Mouse (Mus musculus) limb, embryonic 11.5 days (tissue): Measurements from ENCODE around the gene Casz1. TPM values are rescaled to one million over a fixed set of nuclear protein-coding genes. Genes with fewer than 3 reads are reported as not detected.

ENCODE experiments used
- ATAC-seq: fragments of 200-750 bp; cut with Nextera tagmentation; 2 replicates; pipeline ENCODE4 v1.8.0; 2017; ENCODE audit warnings: low read depth; ENCODE audit not compliant: insufficient number of reproducible peaks, low FRiP score, low TSS enrichment
- DNase-seq: peaks from one replicate; pipeline ENCODE4 v3.0.0-alpha.2; 2015; ENCODE audit warnings: low spot score
- H3K27ac ChIP-seq: fragments of 300-500 bp; sonication (generic); replicated peaks from 2 replicates; pipeline ENCODE4 v1.5.1; 2014; ENCODE audit warnings: low read depth, mild to moderate bottlenecking, low read length
- H3K27me3 ChIP-seq: fragments of 300-500 bp; sonication (generic); 2 replicates; pipeline ENCODE4 v1.6.1; 2014; ENCODE audit warnings: mild to moderate bottlenecking, low read length, mixed read lengths; ENCODE audit not compliant: control insufficient read depth, insufficient read depth
- H3K36me3 ChIP-seq: fragments of 300-500 bp; sonication (generic); 2 replicates; pipeline ENCODE4 v1.6.1; 2014; ENCODE audit warnings: mild to moderate bottlenecking, low read length, moderate library complexity, mixed read lengths; ENCODE audit not compliant: control insufficient read depth, insufficient read depth
- H3K4me1 ChIP-seq: fragments of 300-500 bp; sonication (generic); 2 replicates; pipeline ENCODE4 v1.6.1; 2014; ENCODE audit warnings: low read length, mixed read lengths; ENCODE audit not compliant: control insufficient read depth, insufficient read depth
- H3K4me2 ChIP-seq: fragments of 300-500 bp; sonication (generic); 2 replicates; pipeline ENCODE4 v1.6.1; 2014; ENCODE audit warnings: low read depth, mild to moderate bottlenecking, moderate library complexity; ENCODE audit not compliant: severe bottlenecking
- H3K4me3 ChIP-seq: fragments of 300-500 bp; sonication (generic); 2 replicates; pipeline ENCODE4 v1.5.1; 2014; ENCODE audit warnings: low read depth, low read length
- H3K9ac ChIP-seq: fragments of 300-500 bp; sonication (generic); 2 replicates; pipeline ENCODE4 v1.6.1; 2014; ENCODE audit warnings: mild to moderate bottlenecking, low read length
- H3K9me3 ChIP-seq: fragments of 300-500 bp; sonication (generic); 2 replicates; pipeline ENCODE4 v1.6.1; 2016; ENCODE audit warnings: low read length; ENCODE audit not compliant: control insufficient read depth
- WGBS: fragments of 180-500 bp; shearing (Covaris S2); extraction: QIAGEN DNeasy Blood & Tissue Kit; methylation state at CpG from one replicate; pipeline ENCODE4 v1.1.7; 2014; 5-methylcytosine and 5-hydroxymethylcytosine counted together
- polyA plus RNA-seq: library from polyadenylated mRNA; unstranded; fragments of >200 nt; fragmentation: Nextera tagmentation; extraction: Ambion mirVana; gene quantifications from 2 replicates; pipeline ENCODE4 v1.2.1, GENCODE M21; 2014

Gene Casz1
- polyA plus RNA-seq, 1 experiment from 2014 or later: 1.6 TPM

GRCm38 (mm10) chr4:148856216-148856615 lies 52.0 kb downstream of the Casz1 start:
- ATAC-seq: no peak
- 83% methylated on average over 4 of the region's 4 CpGs for WGBS
- no peak for DNase-seq
- no peaks in the 10 kb centered on the region for H3K9me3 ChIP-seq
- H3K27me3 ChIP-seq: peaks cover 11% of the 10 kb centered on the region
- H3K27ac ChIP-seq: no peak overlapping the region
- no peaks in the 10 kb centered on the region for H3K36me3 ChIP-seq
- no peak overlapping the region for H3K4me2 ChIP-seq
- H3K4me1 ChIP-seq: peaks cover 19% of the 10 kb centered on the region
- H3K4me3 ChIP-seq: no peak overlapping the region
- H3K9ac ChIP-seq: no peak overlapping the region

- DNase-seq (no peak), ATAC-seq (no peak)
- H3K9ac ChIP-seq: no peak overlapping the region
- H3K4me1 ChIP-seq: peaks cover 12% of the 10 kb centered on the region; the same call in 1 of the 2 replicates
- WGBS: 75% methylated on average over 13 of the region's 13 CpGs
- H3K36me3 ChIP-seq: no peaks in the 10 kb centered on the region
- no peak overlapping the region for H3K4me3 ChIP-seq
- H3K27me3 ChIP-seq: peaks cover 14% of the 10 kb centered on the region
- H3K4me2 ChIP-seq: no peak overlapping the region
- no peaks in the 10 kb centered on the region for H3K9me3 ChIP-seq
- no peak overlapping the region for H3K27ac ChIP-seq
These were observed 53.3 kb downstream of the Casz1 start for GRCm38 (mm10) chr4:148857398-148858084.

GRCm38 (mm10) chr4:148858194-148858593 lies 54.0 kb downstream of the Casz1 start:
- no peaks in the 10 kb centered on the region for H3K9me3 ChIP-seq
- peaks cover 12% of the 10 kb centered on the region; the same call in 1 of the 2 replicates for H3K4me1 ChIP-seq
- 62% methylated on average over 7 of the region's 7 CpGs for WGBS
- H3K27ac ChIP-seq: no peak overlapping the region
- DNase-seq: no peak
- H3K9ac ChIP-seq: no peak overlapping the region
- no peak overlapping the region for H3K4me2 ChIP-seq
- H3K36me3 ChIP-seq: no peaks in the 10 kb centered on the region
- no peak overlapping the region for H3K4me3 ChIP-seq
- ATAC-seq: peak; percentile 53; the same call in 1 of the 2 replicates
- H3K27me3 ChIP-seq: peaks cover 14% of the 10 kb centered on the region

- H3K9ac ChIP-seq: peak overlapping the region; percentile 46
- peaks cover 14% of the 10 kb centered on the region for H3K27me3 ChIP-seq
- H3K27ac ChIP-seq: no peak overlapping the region
- H3K36me3 ChIP-seq: no peaks in the 10 kb centered on the region
- no peaks in the 10 kb centered on the region for H3K9me3 ChIP-seq
- H3K4me3 ChIP-seq: no peak overlapping the region
- WGBS: 50% methylated on average over 7 of the region's 7 CpGs
- H3K4me1 ChIP-seq: peaks cover 11% of the 10 kb centered on the region; the same call in 1 of the 2 replicates
- ATAC-seq (no peak), DNase-seq (no peak)
- H3K4me2 ChIP-seq: peak overlapping the region; percentile 50
These were observed 55.2 kb downstream of the Casz1 start for GRCm38 (mm10) chr4:148859415-148859814.

- ATAC-seq (peak; percentile 44; the same call in 1 of the 2 replicates), DNase-seq (peak; percentile 78)
- Histone ChIP-seq H3K36me3 (no peaks in the 10 kb centered on the region), H3K4me3 (peak overlapping the region; percentile 30), H3K4me1 (peaks cover 10% of the 10 kb centered on the region; the same call in 1 of the 2 replicates), H3K27ac (no peak overlapping the region), H3K27me3 (peaks cover 14% of the 10 kb centered on the region), H3K9me3 (no peaks in the 10 kb centered on the region), H3K9ac (peak overlapping the region; percentile 46), H3K4me2 (peak overlapping the region; percentile 50)
- 1% methylated on average over 27 of the region's 27 CpGs for WGBS
These were observed 55.8 kb downstream of the Casz1 start for GRCm38 (mm10) chr4:148859906-148860491.

- Histone ChIP-seq H3K9me3 (no peaks in the 10 kb centered on the region), H3K9ac (peak overlapping the region; percentile 46), H3K4me1 (peaks cover 10% of the 10 kb centered on the region; the same call in 1 of the 2 replicates), H3K27ac (no peak overlapping the region), H3K27me3 (peaks cover 14% of the 10 kb centered on the region), H3K4me2 (peak overlapping the region; percentile 50), H3K4me3 (0 out of 2 replicates have a peak overlapping the region, but pooled peaks have one; percentile 30), H3K36me3 (no peaks in the 10 kb centered on the region)
- 35% methylated on average over 7 of the region's 7 CpGs for WGBS
- ATAC-seq (no peak), DNase-seq (no peak)
These were observed 56.4 kb downstream of the Casz1 start for GRCm38 (mm10) chr4:148860636-148861035.

- Histone ChIP-seq H3K4me2 (no peak overlapping the region), H3K9me3 (no peaks in the 10 kb centered on the region), H3K4me1 (peaks cover 19% of the 10 kb centered on the region), H3K27ac (peak overlapping the region; percentile 72; the same call in 1 of the 2 replicates), H3K4me3 (no peak overlapping the region), H3K9ac (no peak overlapping the region), H3K36me3 (no peaks in the 10 kb centered on the region), H3K27me3 (peaks cover 7% of the 10 kb centered on the region)
- DNase-seq (peak; percentile 72), ATAC-seq (peak; percentile 74)
- 4% methylated on average over 12 of the region's 12 CpGs for WGBS
These were observed 62.7 kb downstream of the Casz1 start for GRCm38 (mm10) chr4:148866812-148867470.

GRCm38 (mm10) chr4:148867721-148868397 lies 63.6 kb downstream of the Casz1 start:
- Histone ChIP-seq H3K9me3 (no peaks in the 10 kb centered on the region), H3K4me3 (no peak overlapping the region), H3K4me1 (peaks cover 24% of the 10 kb centered on the region), H3K27me3 (peaks cover 7% of the 10 kb centered on the region), H3K27ac (no peak overlapping the region), H3K36me3 (no peaks in the 10 kb centered on the region), H3K4me2 (no peak overlapping the region), H3K9ac (no peak overlapping the region)
- 88% methylated on average over 11 of the region's 11 CpGs for WGBS
- ATAC-seq: no peak
- no peak for DNase-seq
